Mouse (Mus musculus) T-helper 17 cell (primary cell): Measurements from ENCODE around the gene Abhd14a.

Source experiments
- in situ Hi-C, 2 experiments: fragments of 300-600 bp; cut with MboI, MseI; formaldehyde crosslinking; loops; 1 replicate in 1 of 2; 2 replicates in 1 of 2; pipeline ENCODE4 v1.15.1; 2025; ENCODE audit warnings: high pct_unique_total_duplicates in 2 of 2

The Abhd14a gene

GRCm38 (mm10) chr9:106392828-106393527, 54.5 kb downstream of the Abhd14a start:
- in situ Hi-C loops = no loop called here
